Mouse (Mus musculus) cerebellum, adult 2 months (tissue): ENCODE measurements around the gene Stam2.

Source experiments
- CTCF ChIP-seq: fragments of 200-500 bp; IDR thresholded peaks from 2 replicates; pipeline ENCODE4 v1.5.1; 2011; ENCODE audit warnings: low read depth, mild to moderate bottlenecking, control low read depth, low read length, moderate library complexity, borderline replicate concordance; ENCODE audit not compliant: insufficient read depth
- POLR2A ChIP-seq: fragments of 200-500 bp; IDR thresholded peaks from 2 replicates; pipeline ENCODE4 v1.6.1; 2011; ENCODE audit warnings: low read length, control low read depth, borderline replicate concordance; ENCODE audit not compliant: insufficient read depth

DNA sequence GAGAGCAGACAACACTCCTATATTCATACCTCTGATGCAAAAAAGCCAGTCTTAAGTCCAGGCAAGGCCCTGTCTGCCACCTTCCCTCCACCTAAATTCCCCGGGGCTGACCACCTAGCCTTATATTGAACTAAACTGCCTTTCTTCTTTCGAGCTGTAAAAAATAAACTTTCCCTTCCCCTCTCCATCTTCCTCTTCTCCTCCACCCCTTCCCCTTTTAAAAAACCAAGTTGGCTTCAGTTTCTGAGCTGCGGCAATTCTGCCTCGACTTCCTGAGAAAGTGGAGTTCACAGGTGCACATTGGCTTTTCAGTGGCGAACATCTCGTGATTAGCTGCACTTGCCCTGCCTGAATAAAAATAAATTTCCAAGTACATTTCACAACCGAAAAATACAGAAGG lies 20.4 kb upstream of the Stam2 start:
- TF ChIP-seq CTCF (no peak), POLR2A (no peak)
